Mouse (Mus musculus) heart, postnatal 36 days (tissue): ENCODE measurements around the gene Ms4a2. TPM values are rescaled to one million over a fixed set of nuclear protein-coding genes. Genes with fewer than 3 reads are reported as not detected.

Experiments used
- DNase-seq, 2 experiments: peaks; one replicate each; pipeline ENCODE4 v3.0.0; 2021 to 2022
- intact Hi-C: fragments of 180-260 bp; cut with DNase I; formaldehyde crosslinking; loops from one replicate; pipeline ENCODE4 v1.15.1; 2025
- total RNA-seq, 2 experiments: library from RNA; stranded (reverse); gene quantifications; 2 replicates each; pipeline ENCODE4 v1.2.3; 2021

Ms4a2 gene
- not detected for total RNA-seq

DNA sequence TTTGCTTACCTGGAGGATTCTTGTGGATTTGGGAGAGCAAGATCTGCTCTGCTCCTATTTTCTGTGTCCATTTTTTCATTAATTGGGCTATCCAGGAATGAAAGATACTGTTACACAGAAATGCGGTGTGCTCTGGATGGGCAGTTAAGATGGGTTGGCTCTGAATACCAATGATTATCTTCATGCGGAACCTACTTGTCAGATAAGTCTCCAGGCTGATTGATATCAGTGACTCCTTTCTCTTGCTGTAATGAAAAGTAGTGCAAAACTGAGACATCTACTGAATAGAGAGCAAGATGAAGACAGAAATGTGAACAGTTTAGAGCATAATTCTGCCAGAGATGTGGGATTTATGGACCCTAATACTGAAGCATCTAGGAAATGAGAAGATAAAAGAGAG, at the start of gene Ms4a2:
Gene Ms4a2, minus strand, starts transcription at position 169 of the 400 bp plus-strand sequence.
- no peak for DNase-seq
- intact Hi-C loops: no loop called here

DNA sequence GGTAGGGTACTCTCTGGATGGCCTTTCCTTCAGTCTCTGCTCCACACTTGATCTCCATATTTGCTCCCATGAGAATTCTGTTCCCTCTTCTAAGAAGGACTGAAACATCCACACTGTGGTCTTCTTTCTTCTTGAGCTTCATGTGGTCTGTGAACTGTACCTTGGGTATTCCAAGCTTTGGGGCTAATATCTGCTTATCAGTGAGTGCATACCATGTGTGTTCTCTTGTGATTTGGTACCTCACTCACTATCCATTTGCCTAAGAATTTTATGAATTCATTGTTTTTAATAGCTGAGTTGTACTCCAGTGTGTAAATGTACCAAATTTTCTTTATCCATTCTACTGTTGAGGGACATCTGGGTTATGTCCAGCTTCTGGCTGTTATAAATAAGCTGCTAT, 38.0 kb upstream of the Ms4a2 start:
- DNase-seq: no peak
- intact Hi-C loops: no loop called here

DNA sequence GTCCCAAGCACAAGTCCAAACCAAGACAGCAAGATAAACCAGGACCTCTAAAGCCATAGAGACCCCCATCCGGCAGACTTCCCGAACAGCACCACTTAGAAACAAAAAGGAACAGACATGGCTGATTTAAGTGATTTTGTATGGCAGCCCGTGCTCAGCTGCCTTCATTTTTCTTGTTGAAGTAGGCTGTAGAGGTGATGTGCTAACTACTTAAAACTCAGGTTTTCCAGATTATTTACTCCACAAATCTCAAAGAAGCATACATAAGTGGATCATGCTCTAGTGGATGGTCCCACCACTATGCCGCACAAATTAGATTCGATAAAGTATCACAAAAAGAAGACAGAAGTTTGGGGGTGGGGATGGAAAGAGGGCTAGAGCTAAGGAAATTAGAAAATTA, 36.9 kb upstream of the Ms4a2 start, which contains the start of gene Oosp2:
Gene Oosp2, minus strand, starts transcription at position 101 of the 400 bp plus-strand sequence.
- no peak for DNase-seq
- intact Hi-C loops: no loop called here

DNA sequence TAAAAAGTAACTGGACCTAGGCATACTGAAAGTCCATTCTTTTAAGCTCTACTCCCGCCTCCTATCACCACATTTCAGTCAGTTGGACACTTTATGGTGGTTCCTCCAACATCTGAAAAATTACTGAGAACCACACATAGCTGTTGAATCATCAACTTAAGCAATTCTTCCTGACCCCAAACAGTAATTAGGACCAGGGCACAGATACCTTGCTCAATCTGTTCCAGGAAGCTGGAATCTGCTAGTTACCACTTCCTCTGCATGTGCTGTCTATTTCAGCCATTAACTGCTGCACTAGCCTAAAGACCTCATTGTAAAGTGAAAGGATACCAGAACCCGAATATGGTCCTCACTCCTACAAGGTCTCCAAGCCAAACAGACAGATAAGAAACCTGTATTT, 35.6 kb upstream of the Ms4a2 start:
- DNase-seq: no peak
- intact Hi-C loops: no loop called here

DNA sequence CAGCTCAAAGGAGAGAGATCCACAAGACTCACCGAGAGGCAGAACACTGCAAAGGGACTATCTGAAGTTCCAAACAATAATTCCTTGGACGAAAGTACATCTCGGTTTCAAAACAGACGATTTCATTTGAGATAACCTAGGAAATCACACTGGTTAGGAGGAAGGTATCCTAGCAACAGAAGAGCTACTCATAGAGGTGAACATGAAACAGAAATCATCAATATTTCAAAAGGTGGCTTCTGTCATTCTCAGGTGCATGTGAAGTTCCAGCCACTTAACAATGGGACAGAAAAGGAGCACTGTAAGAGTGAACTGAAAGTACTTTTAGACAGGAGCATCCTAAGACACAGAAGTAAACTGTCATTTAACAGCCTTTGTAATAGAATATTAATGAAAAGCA, 26.0 kb upstream of the Ms4a2 start:
- DNase-seq: no peak
- intact Hi-C loops: no loop called here

DNA sequence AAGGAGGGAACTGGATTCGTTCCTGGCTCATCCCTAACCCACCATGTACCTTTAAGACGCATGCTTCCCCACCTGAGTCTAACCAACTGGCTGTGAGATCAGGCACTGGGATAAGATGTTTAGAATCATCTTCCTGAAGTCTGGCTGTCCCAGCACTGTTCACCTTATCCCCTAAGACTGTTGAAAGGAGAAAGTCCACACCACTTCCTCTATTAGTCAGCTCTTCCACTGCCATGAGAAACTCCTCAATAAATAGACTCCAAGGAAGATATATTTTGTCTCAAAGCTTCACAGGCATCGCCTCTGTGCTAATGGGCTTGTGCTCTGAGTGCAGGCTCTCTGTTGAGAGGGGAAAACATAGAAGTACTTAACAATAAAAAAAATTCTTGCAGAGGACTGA, 22.6 kb upstream of the Ms4a2 start:
- intact Hi-C loops: no loop called here
- DNase-seq: no peak

DNA sequence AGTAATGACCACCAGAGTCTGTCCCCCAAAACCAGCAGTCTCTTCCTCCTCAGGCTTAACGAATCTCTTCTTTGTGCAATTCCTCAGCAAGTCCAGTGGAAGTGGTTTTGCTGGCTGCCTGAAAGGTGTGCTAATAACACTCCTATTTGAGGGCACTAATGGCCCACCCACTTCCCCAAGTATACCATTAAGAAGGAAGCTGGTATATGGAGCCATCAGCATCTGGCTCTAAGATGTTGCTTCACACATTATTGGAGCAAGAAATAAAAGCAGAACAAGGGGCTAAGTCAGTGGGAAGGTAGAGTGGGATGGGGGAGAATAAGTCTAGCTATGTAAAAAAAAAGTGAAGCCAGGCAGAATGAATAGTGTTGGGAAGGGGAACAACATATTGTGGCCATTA, 17.2 kb upstream of the Ms4a2 start, which contains the start of gene Ms4a3:
Gene Ms4a3, minus strand, starts transcription at position 120 of the 400 bp plus-strand sequence.
- no peak for DNase-seq
- intact Hi-C loops: no loop called here

DNA sequence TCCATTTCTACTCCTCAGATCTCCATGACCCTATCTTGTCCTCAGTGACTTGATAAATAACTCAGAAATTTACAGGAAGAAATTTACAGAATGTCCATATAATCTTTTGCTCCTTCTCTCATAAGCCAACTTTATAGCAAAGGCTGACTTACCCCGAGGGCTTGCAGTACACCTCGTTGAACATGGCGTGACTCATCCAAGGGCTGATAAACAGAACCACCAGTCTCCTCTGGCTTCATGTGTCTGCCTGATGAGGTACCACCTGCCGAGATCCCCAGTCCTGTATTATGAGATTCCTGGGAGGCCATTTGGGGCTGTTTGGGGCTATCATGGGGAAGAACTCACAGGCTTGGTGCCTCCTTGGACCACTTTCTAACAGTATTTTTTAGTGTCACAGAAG, 15.5 kb upstream of the Ms4a2 start:
- intact Hi-C loops: no loop called here
- no peak for DNase-seq

DNA sequence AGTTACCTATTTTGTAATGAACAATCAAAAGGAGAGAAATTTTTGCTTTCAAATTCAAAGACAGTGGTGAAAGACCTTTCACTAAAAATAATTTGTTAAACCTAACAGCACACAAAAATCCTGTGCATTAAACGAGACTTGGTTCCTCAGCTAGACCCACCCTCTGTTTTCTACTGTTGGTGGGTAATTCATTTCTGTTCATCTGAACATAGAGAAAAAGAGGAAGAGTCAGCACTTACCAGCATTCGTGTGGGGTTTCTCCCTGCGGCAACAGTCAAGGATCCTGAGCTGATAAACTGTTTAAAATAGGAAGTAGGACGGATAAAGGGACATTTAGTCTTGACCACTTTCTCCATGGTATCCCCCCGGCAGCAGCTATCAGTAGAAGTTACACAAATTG, 12.1 kb upstream of the Ms4a2 start:
- intact Hi-C loops: no loop called here
- DNase-seq: no peak

DNA sequence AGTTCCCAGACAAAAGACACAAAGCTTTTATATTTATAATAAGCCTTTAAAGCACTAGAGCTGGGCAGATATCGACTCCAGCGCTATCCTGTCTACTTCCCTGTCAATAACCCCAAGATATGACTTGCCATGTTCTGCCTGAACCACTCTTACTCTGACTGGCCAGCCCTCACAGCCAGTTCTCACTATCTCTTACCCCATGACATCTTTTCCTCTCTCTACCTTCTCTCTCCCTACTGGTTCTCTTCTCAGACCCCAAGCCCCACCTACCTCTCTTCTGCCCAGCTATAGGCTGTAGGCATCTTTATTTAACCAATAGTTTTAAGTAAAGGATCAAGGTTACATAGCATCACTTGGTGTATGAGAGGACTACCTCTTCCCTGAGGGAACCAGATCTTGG, 10.8 kb upstream of the Ms4a2 start:
- DNase-seq: no peak
- intact Hi-C loops: no loop called here

DNA sequence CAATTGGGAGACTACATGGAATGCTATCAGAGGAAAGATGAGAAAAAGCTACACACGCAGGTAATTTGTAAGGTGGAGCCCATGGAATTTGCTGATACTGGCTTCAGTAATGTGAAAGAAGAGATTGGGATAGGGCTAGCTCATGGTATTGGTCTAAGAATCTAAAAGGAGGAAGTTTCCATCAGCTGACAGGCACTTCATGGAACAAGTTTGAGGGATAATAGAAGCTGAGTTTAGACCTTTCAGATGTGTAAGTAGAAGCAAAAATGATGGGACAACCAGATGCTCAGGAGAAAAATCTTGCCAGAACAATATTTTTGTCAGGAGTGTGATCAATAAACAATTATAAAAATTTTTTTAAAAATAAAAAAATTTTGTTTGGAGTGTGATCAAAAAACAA, 10.2 kb upstream of the Ms4a2 start:
- intact Hi-C loops: no loop called here
- no peak for DNase-seq

DNA sequence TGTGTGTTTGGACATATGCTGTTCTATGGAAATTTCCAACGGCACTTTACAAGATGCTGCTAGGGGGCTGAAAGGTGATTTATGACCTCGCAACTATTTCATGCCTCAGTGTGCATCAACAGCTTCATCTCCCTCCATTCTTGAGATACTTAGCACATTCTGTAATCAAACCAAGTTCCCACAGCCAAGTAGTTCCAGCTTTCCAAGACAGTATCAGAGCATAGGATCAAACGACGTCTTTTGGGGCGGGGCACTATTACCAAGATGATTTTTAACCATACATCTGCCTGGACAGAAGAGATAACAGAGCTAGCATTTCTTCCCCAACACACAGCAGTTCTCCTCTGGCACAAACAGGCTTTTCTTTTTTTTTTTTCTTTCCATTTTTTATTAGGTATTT, 1.7 kb upstream of the Ms4a2 start:
- DNase-seq: no peak
- intact Hi-C loops: no loop called here

DNA sequence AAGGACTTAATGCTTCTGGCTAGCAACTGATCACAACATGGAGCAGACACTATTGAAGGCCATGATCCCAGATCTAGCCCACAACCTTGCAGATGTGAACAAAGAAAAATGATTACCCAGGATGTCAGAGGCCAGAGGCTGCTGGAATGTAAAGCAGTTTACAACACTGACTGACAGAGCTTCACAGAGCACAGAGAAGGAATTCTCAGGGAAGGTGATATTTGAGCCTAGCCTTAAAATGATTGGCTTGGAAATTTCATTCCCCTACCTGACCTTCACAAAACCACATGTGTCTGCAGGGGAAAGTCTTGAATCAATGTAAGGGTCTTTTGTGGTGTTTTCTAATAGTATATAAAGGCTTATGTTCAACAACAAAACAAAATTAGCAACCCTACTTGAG, 1.3 kb upstream of the Ms4a2 start:
- no peak for DNase-seq
- intact Hi-C loops: no loop called here

DNA sequence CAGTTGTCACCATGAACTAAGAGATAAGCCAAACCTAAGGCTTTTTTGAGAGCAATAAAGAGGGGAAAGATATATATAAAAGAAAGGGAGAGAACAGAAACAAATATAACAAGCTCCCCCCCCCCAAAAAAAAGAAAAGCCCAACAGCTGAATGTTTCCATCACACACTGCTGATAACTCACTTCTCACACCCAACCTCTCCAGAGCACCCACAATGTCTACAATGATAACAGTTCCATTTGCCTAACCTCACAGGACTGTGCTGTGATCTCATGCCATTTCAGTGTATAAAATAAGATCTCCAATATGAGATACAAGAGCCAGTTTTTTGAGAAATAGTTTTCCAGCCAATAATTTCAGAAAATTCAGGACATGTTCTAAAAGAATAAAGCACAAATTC, 5.5 kb downstream of the Ms4a2 start:
- no peak for DNase-seq
- intact Hi-C loops: no loop called here

DNA sequence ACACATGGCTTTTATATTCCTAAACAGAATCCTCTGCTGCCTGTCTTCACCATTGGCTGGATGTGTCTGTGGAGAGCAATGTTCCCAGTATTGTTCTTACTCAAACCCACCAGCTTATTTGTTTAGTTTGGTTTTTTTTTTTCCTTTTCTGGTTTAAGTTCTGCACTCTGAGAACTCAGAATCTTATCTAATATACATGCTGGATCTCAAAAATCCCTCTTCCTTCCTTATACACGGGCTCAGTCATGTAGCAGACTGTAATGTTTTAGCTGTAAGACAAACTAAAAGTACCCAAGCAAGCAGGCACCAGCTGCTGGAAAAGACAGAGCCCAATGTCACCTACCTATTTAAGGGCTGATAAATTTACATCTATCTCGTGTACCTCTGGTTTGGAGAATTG, 8.7 kb downstream of the Ms4a2 start:
- intact Hi-C loops: no loop called here
- no peak for DNase-seq

DNA sequence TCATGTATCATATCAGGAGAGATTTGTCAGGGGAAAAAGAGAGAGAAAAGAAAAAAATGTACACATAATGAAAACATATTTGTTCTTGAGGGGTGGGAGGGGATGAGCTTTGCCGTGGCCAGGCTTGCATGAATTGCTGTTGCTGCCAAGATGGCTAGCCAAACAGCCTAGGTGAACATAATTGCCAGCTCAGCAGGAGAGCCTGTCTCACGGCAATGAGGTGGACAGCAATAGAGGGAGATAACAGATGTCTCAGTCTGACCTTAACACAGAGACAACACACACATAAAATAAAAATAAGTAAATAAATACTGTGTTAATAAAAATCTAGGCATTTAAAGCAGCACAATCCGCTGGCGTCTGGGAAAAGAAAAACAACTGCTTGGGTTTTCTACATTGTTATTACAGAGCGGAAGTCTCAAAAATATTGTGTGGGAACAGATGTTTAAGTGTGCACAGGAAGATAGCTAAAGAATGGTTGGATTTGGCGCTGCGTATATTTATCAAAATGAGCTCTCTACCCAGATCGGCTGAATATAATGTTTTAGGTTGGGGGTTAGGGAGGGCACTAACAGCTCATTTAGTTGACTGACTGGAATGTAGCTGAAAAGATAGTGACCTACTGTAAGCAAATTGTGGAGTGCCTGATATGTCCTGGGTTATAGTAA, 9.6 kb downstream of the Ms4a2 start:
- intact Hi-C loops: no loop called here
- no peak for DNase-seq

DNA sequence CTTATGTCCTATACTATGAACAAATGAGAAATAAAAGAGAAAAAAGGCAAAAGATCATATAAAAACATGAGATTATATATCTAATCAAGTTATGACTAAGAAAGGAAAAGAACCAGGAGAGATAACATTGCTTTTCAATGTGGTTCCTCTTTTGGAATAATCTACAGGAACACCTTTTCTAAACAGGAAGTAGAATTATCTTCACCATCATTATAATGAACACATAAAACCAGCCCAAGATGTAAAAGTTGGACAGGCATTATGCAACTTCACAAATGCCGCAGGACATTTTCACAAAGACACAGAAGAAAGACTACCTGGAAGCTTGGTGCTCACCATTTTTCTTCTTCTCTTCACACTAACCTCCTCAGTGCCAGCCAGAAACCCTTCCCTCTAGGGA, 10.4 kb downstream of the Ms4a2 start:
- DNase-seq: no peak
- intact Hi-C loops: no loop called here

DNA sequence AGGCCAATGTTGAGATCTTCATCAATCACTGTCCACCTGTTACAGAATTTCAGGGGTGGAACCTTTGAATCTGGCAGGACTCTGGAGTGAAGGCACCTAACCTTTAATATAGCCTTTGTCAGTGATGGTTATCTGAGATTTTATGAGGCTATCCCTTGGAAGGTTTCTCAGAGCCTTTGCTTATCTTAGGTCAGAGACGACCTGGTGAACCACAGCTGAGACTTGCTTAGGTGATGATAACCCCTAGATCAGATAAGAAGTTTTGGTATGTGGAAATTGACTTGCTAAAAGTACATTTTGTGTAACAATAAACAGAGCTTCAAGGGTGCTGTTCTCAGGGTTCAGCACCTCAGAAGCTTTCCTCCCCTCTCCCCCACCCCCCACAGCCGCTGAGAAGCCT, 11.2 kb downstream of the Ms4a2 start:
- no peak for DNase-seq
- intact Hi-C loops: no loop called here

DNA sequence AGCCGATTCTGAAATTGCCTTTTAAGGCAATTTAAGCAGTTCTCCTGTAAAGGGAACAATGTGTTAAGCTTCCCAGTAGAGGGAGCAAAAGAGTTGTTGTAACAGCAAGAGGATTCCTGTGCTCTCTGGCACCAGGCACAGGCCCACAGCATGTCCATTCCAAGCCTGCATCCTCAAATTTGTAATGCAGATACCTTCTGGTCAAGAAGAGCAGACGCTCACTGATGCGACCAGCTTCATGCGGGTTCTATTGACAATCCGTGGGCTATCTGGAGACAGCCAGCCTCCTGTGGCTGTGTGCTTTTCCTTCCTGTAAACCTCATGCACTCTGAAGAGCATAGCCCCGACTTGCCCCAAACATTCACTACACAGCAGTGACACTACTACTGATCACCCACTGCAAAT, 12.0 kb downstream of the Ms4a2 start:
- intact Hi-C loops: loop anchor here (2.0 kb wide), 1 partner anchor 157 kb away; no protein-coding TSS in a partner anchor
- DNase-seq: no peak

DNA sequence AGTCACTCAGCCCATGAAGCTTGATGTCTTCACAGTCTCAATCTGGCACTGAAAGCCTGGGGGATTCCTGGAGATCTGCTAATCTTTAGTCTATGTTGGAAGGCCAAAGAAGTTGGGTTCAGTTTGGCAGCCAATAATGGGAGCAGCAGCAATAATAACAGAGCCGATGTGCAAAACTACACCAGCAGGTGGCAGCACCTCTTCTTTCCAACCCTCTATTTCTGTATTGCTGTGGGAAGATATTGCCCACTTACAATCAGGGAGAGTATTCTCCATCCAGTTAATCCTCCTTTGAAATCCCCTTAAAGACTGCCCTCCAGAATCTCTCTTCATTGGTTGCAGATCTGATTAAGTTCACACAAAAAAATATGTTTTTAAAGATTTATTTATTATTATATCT, 15.3 kb downstream of the Ms4a2 start:
- intact Hi-C loops: no loop called here
- DNase-seq: peak; percentile 18 to 52

DNA sequence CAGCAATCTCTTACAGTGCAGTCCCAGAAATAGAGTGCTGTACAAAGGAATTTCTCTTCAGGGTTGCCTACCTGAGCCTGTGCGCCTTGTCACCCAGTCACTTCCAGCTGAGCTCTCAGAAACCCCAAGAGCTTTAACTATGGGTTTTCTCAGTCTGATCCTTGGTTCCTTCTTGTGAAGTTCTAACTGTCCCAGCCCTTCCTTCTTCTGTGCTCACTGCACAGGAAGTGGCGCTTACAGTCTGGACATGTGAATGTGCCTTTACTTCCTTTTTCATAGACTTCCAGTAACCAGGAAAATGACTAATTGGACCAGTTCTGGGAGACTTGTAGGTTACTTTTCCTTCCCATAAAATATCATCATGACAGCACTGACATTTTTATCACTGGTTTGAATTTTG, 18.9 kb downstream of the Ms4a2 start, which contains the start of gene Ms4a6d:
Gene Ms4a6d, minus strand, starts transcription at position 247 of the 400 bp plus-strand sequence.
- intact Hi-C loops: loop anchor here (5.0 kb wide), 1 partner anchor 252 kb away; no protein-coding TSS in a partner anchor
- DNase-seq: no peak

DNA sequence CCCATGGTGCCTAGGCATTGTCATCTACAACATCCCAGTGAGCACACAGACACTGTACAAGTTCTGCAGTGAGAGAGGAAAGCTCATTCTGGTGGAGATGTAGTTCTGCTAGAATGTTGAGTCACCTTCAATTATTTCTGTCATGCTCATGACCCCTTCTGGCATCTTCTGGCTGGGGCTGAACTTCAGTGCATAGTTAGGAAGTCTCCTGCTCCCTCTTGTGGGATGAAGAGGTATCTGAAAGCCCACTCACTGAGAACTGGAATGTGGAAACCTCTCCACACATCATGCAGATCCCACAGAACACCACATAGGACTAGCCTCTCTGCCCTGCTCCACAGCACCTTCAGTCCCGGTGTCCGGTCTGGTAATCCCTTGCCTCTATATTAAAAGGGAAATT, 21.5 kb downstream of the Ms4a2 start:
- intact Hi-C loops: loop anchor here (5.0 kb wide), 1 partner anchor 250 kb away; no protein-coding TSS in a partner anchor
- peak; percentile 15 to 23 for DNase-seq

DNA sequence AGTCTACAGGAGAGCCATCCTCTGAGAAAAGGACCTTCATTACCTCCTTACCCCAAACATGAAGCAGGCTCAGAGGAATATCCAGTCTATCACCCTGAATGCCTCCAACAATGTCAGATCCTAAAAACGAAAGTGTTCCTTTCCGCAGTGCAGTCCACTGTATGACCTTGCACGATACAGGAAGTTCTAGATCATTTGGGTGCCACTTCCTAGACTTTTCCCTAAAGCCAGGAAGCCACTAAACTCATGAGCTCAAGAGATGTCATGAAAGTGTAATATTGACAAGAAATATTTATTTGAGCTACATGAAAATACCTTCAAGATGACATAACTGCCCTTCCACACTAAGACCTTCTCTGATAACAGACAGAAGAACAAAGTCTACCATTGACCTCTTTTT, 22.2 kb downstream of the Ms4a2 start:
- intact Hi-C loops: loop anchor here (5.0 kb wide), 1 partner anchor 249 kb away; no protein-coding TSS in a partner anchor
- DNase-seq: no peak
